Comparison of ENCODE assay signal across 10 mouse cellular contexts in the genomic region with DNA sequence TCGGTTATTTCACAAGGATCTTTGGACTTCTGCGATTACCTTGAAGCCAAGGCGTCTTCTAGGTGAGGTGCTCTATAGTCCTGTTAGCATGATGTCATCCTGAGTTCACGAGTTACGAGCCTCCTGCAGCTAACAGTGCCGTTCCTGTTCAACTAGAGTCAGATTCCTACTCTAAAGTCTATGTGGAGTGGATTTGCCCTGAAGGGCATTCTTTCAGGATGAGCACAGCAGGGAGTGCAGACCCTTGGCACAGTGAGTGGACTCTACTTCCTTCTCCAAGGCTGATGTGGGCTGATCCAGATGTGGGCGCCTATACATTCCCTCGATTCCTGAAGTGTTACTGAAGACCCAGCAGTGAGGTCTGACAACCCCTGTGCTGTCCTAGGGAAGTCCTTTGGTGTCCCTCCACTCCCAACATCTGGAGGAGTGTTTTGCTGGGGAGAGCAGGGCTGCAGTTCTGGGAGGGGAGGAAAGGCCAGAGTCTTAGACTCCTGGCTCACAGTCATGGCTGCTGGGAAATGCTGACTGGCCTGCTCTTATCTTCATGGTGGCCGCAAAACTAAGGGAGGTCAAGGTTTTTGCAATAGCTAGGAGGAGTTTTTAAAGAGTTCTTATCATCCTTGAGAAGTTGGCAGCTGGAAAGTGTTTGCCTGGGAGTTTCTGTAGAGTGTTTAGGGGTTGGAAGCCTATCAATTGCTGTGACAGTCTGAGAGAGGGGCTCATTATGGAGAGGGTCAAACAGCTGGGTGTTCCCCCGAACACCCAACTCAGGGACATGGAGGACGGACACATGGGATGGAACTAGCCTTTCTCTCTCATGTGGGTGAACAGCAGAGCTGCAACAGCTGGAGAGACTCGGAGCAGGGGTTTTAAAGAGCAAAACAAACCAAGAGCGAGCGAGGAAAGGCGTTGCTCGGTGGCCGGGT. TPM values are rescaled to one million over a fixed set of nuclear protein-coding genes. Genes with fewer than 3 reads are reported as not detected.
A peak's percentile ranks its signal among the peaks of the same experiment; 100 is the strongest.
DNase-seq lines count a peak whose midpoint lies in the region; ATAC-seq and TF ChIP-seq lines count a peak whose summit lies in the region.
"Had no signal": no experiment of that assay in that cellular context is flagged by ENCODE, and none has a peak within 500 bp of the region (broad histone marks: within the 10 kb centered on the region; RNA-seq: fewer than 3 reads in every experiment).

No protein-coding gene starts in this region.

- H3K9ac ChIP-seq in lung, embryonic 16.5 days (ENCODE audit: low read length) = no peak overlapping the region
- H3K9ac ChIP-seq in hindbrain, embryonic 16.5 days (ENCODE audit: low read depth, low read length) = no peak overlapping the region
- H3K9ac ChIP-seq: embryonic facial prominence, embryonic 15.5 days had no signal

- no peak for TF ChIP-seq CTCF in thymus, adult 2 months (IDR thresholded peaks at IDR 0.05; ENCODE audit: borderline replicate concordance, control insufficient read depth, extremely low read depth, insufficient read depth, low read length, poor library complexity)

- peak overlapping the region; percentile 80 for H3K27ac ChIP-seq in lung, embryonic 16.5 days (ENCODE audit: low read length)
- H3K27ac ChIP-seq in embryonic facial prominence, embryonic 10.5 days (replicated peaks) = no peak overlapping the region
- no peak overlapping the region for H3K27ac ChIP-seq in thymus, adult 2 months (ENCODE audit: control insufficient read depth, insufficient read depth, low read length)
- H3K27ac ChIP-seq in hindbrain, embryonic 16.5 days (ENCODE audit: low read depth, low read length) = no peak overlapping the region
- H3K27ac ChIP-seq: embryonic facial prominence, embryonic 15.5 days had no signal

- peak overlapping the region; percentile 29 for H3K4me2 ChIP-seq in lung, embryonic 16.5 days (ENCODE audit: low read depth, low read length)
- no peak overlapping the region for H3K4me2 ChIP-seq in hindbrain, embryonic 16.5 days (ENCODE audit: low read length)
- H3K4me2 ChIP-seq: embryonic facial prominence, embryonic 15.5 days had no signal

- H3K4me3 ChIP-seq in lung, embryonic 16.5 days (ENCODE audit: low read length) = no peak overlapping the region
- H3K4me3 ChIP-seq in embryonic facial prominence, embryonic 10.5 days = no peak overlapping the region
- no peak overlapping the region for H3K4me3 ChIP-seq in thymus, adult 2 months (ENCODE audit: control insufficient read depth, insufficient read depth, low read length)
- no peak overlapping the region for H3K4me3 ChIP-seq in hindbrain, embryonic 16.5 days (ENCODE audit: low read length)
- H3K4me3 ChIP-seq: embryonic facial prominence, embryonic 15.5 days had no signal

- peak; percentile 86 for DNase-seq in NIH3T3 (ENCODE audit: low read depth)
- DNase-seq in adipocyte (ENCODE audit: low spot score) = peak; percentile 74
- peak; percentile 48 for DNase-seq in heart, postnatal 25 days (ENCODE audit: low spot score)
- DNase-seq in embryonic facial prominence, embryonic 10.5 days (ENCODE audit: low spot score) = no peak
- DNase-seq in thymus, adult 2 months = no peak
- no peak for DNase-seq in layer of hippocampus, adult 9-11 months

- TF ChIP-seq POLR2A in thymus, adult 2 months (IDR thresholded peaks at IDR 0.05; ENCODE audit: control insufficient read depth, extremely low read depth, insufficient read depth, low read length, poor library complexity) = no peak

- H3K4me1 ChIP-seq in lung, embryonic 16.5 days (replicated peaks; ENCODE audit: control insufficient read depth, insufficient read depth, low read length) = peaks cover 47% of the 10 kb centered on the region
- H3K4me1 ChIP-seq in embryonic facial prominence, embryonic 10.5 days = peaks cover 28% of the 10 kb centered on the region
- no peaks in the 10 kb centered on the region; the same call in 1 of the 2 replicates for H3K4me1 ChIP-seq in thymus, adult 2 months (replicated peaks; ENCODE audit: control insufficient read depth, insufficient read depth, low read length)
- H3K4me1 ChIP-seq in hindbrain, embryonic 16.5 days (ENCODE audit: control insufficient read depth, insufficient read depth, low read depth, low read length) = no peaks in the 10 kb centered on the region; the same call in 1 of the 2 replicates

- no peaks in the 10 kb centered on the region for H3K36me3 ChIP-seq in lung, embryonic 16.5 days (ENCODE audit: control insufficient read depth, insufficient read depth, low read length)
- H3K36me3 ChIP-seq in embryonic facial prominence, embryonic 10.5 days (replicated peaks) = no peaks in the 10 kb centered on the region
- no peaks in the 10 kb centered on the region for H3K36me3 ChIP-seq in thymus, adult 2 months (ENCODE audit: control insufficient read depth, insufficient read depth, low read length)
- H3K36me3 ChIP-seq in hindbrain, embryonic 16.5 days (ENCODE audit: control insufficient read depth, insufficient read depth, low read length) = no peaks in the 10 kb centered on the region
- H3K36me3 ChIP-seq: embryonic facial prominence, embryonic 15.5 days had no signal

- intact Hi-C loops in heart, postnatal 25 days (cut with DNase I) = no loop called here

- H3K9me3 ChIP-seq in lung, embryonic 16.5 days (ENCODE audit: control insufficient read depth, low read length) = no peaks in the 10 kb centered on the region
- no peaks in the 10 kb centered on the region for H3K9me3 ChIP-seq in embryonic facial prominence, embryonic 10.5 days
- H3K9me3 ChIP-seq in hindbrain, embryonic 16.5 days (ENCODE audit: control insufficient read depth, low read length) = no peaks in the 10 kb centered on the region
- H3K9me3 ChIP-seq: embryonic facial prominence, embryonic 15.5 days had no signal

- no peaks in the 10 kb centered on the region for H3K27me3 ChIP-seq in lung, embryonic 16.5 days (ENCODE audit: control insufficient read depth, insufficient read depth, low read depth, low read length)
- peaks cover 6% of the 10 kb centered on the region; the same call in 1 of the 2 replicates for H3K27me3 ChIP-seq in embryonic facial prominence, embryonic 10.5 days (replicated peaks; ENCODE audit: low read depth, poor library complexity, severe bottlenecking)
- no peaks in the 10 kb centered on the region; the same call in 1 of the 2 replicates for H3K27me3 ChIP-seq in thymus, adult 2 months (ENCODE audit: control insufficient read depth, insufficient read depth, low read length)
- no peaks in the 10 kb centered on the region for H3K27me3 ChIP-seq in hindbrain, embryonic 16.5 days (replicated peaks; ENCODE audit: control insufficient read depth, insufficient read depth, low read length)
- H3K27me3 ChIP-seq: embryonic facial prominence, embryonic 15.5 days had no signal

- WGBS in lung, embryonic 16.5 days = 25% methylated on average over 17 of the region's 17 CpGs
- WGBS in embryonic facial prominence, embryonic 10.5 days = 61% methylated on average over 17 of the region's 17 CpGs
- WGBS in thymus, adult 2 months = 85% methylated on average over 17 of the region's 17 CpGs
- WGBS in hindbrain, embryonic 16.5 days = 78% methylated on average over 17 of the region's 17 CpGs

- ATAC-seq in lung, embryonic 16.5 days (ENCODE audit: low read depth) = peak; percentile 84
- ATAC-seq in hindbrain, embryonic 16.5 days = no peak

RNA-seq across cellular contexts. Expression of gene Rhou, which starts 5.2 kb away (rescaled TPM):
- 1 to 10 TPM; 6.4 to 7.7 TPM for total RNA-seq in heart, postnatal 25 days (2021)
- 7.8 and 8.3 TPM in 2 replicates for polyA plus RNA-seq in lung, embryonic 16.5 days (2015; fragmentation: Nextera tagmentation; extraction: Ambion mirVana)
- polyA plus RNA-seq in embryonic facial prominence, embryonic 10.5 days (2016; fragmentation: Nextera tagmentation; extraction: Ambion mirVana) = 6.2 and 6.3 TPM in 2 replicates
- polyA plus RNA-seq in thymus, adult 2 months (2012; rRNA removed) = 3.1 and 3.5 TPM in 2 replicates
- 11.6 and 12.3 TPM in 2 replicates for polyA plus RNA-seq in hindbrain, embryonic 16.5 days (2015; fragmentation: Nextera tagmentation; extraction: Ambion mirVana)
- total RNA-seq: MEL had no signal

Comparison
In these comparisons a context has a peak if more than half of its experiments do, and no peak if none do; other contexts are left out.
1. DNase-seq: peak in NIH3T3 (single experiment), adipocyte (single experiment) and heart, postnatal 25 days (single experiment); none in embryonic facial prominence, embryonic 10.5 days (single experiment), thymus, adult 2 months (single experiment) and layer of hippocampus, adult 9-11 months (single experiment).